Mouse (Mus musculus) embryonic facial prominence, embryonic 15.5 days (tissue): ENCODE results near the gene Cacna1h. TPM values are rescaled to one million over a fixed set of nuclear protein-coding genes. Genes with fewer than 3 reads are reported as not detected.
A peak's percentile ranks its signal among the peaks of the same experiment; 100 is the strongest.

ENCODE experiments used
- ATAC-seq: fragments of 200-750 bp; cut with Nextera tagmentation; 2 replicates; pipeline ENCODE4 v1.8.0; 2017; ENCODE audit warnings: low read depth, moderate TSS enrichment; ENCODE audit not compliant: insufficient number of reproducible peaks, low FRiP score, low TSS enrichment
- H3K27ac ChIP-seq: fragments of 300-500 bp; sonication (generic); replicated peaks from 2 replicates; pipeline ENCODE4 v1.5.1; 2015; ENCODE audit warnings: mild to moderate bottlenecking, inconsistent platforms
- H3K27me3 ChIP-seq: fragments of 300-500 bp; sonication (generic); 2 replicates; pipeline ENCODE4 v1.6.1; 2015; ENCODE audit warnings: inconsistent platforms
- H3K36me3 ChIP-seq: fragments of 300-500 bp; sonication (generic); 2 replicates; pipeline ENCODE4 v1.6.1; 2015; ENCODE audit warnings: mild to moderate bottlenecking, inconsistent platforms
- H3K4me1 ChIP-seq: fragments of 300-500 bp; sonication (generic); 2 replicates; pipeline ENCODE4 v1.6.1; 2015; ENCODE audit warnings: inconsistent platforms
- H3K4me2 ChIP-seq: fragments of 300-500 bp; sonication (generic); replicated peaks from 2 replicates; pipeline ENCODE4 v1.6.1; 2015; ENCODE audit warnings: mild to moderate bottlenecking, inconsistent platforms
- H3K4me3 ChIP-seq: fragments of 300-500 bp; sonication (generic); replicated peaks from 2 replicates; pipeline ENCODE4 v1.5.1; 2015; ENCODE audit warnings: mild to moderate bottlenecking, inconsistent platforms
- H3K9ac ChIP-seq: fragments of 300-500 bp; sonication (generic); 2 replicates; pipeline ENCODE4 v1.6.1; 2015; ENCODE audit warnings: inconsistent platforms
- H3K9me3 ChIP-seq: fragments of 300-500 bp; sonication (generic); replicated peaks from 2 replicates; pipeline ENCODE4 v1.6.1; 2016; ENCODE audit warnings: inconsistent platforms
- WGBS: fragments of 180-500 bp; shearing (Covaris S2); methylation state at CpG from one replicate; pipeline ENCODE4 v1.1.7; 2015; 5-methylcytosine and 5-hydroxymethylcytosine counted together
- polyA plus RNA-seq: library from polyadenylated mRNA; unstranded; fragments of >200 nt; fragmentation: Nextera tagmentation; extraction: Ambion mirVana; gene quantifications from 2 replicates; pipeline ENCODE4 v1.2.1, GENCODE M21; 2015

Gene Cacna1h
- polyA plus RNA-seq, 1 experiment from 2014 or later: 5.7 TPM

GRCm38 (mm10) chr17:25445074-25445473 lies 11.5 kb upstream of the Cacna1h start:
- Histone ChIP-seq H3K27ac (no peak overlapping the region), H3K4me2 (no peak overlapping the region), H3K36me3 (no peaks in the 10 kb centered on the region), H3K4me1 (no peaks in the 10 kb centered on the region), H3K27me3 (no peaks in the 10 kb centered on the region), H3K9me3 (no peaks in the 10 kb centered on the region), H3K4me3 (no peak overlapping the region), H3K9ac (no peak overlapping the region)
- 54% methylated on average over 4 of the region's 4 CpGs for WGBS
- no peak for ATAC-seq

- no peak for ATAC-seq
- no peak overlapping the region for H3K27ac ChIP-seq
- H3K36me3 ChIP-seq: no peaks in the 10 kb centered on the region
- WGBS: 45% methylated on average over 3 of the region's 3 CpGs
- no peaks in the 10 kb centered on the region for H3K4me1 ChIP-seq
- no peak overlapping the region for H3K9ac ChIP-seq
- H3K4me2 ChIP-seq: no peak overlapping the region
- H3K27me3 ChIP-seq: no peaks in the 10 kb centered on the region
- H3K4me3 ChIP-seq: no peak overlapping the region
- no peaks in the 10 kb centered on the region for H3K9me3 ChIP-seq
Measured at GRCm38 (mm10) chr17:25442889-25443288, 9.3 kb upstream of the Cacna1h start.

GRCm38 (mm10) chr17:25441417-25441816 lies 7.8 kb upstream of the Cacna1h start:
- H3K4me1 ChIP-seq: no peaks in the 10 kb centered on the region
- no peak for ATAC-seq
- WGBS: 79% methylated on average over 6 of the region's 6 CpGs

GRCm38 (mm10) chr17:25433223-25433616 lies 363 bp downstream of the Cacna1h start:
- Histone ChIP-seq H3K9ac (peak overlapping the region; percentile 68), H3K36me3 (no peaks in the 10 kb centered on the region), H3K27me3 (0 out of 2 replicates have a peak, but pooled peaks cover 4% of the 10 kb centered on the region), H3K9me3 (no peaks in the 10 kb centered on the region), H3K4me2 (peak overlapping the region; percentile 90), H3K4me1 (peaks cover 64% of the 10 kb centered on the region), H3K4me3 (peak overlapping the region; percentile 78), H3K27ac (peak overlapping the region; percentile 82)
- 0% methylated on average over 40 of the region's 40 CpGs for WGBS
- peak; percentile 22 for ATAC-seq

More at GRCm38 (mm10) chr17:25441417-25441816, 7.8 kb upstream of the Cacna1h start:
- Histone ChIP-seq H3K9me3 (no peaks in the 10 kb centered on the region), H3K9ac (no peak overlapping the region), H3K4me2 (no peak overlapping the region), H3K4me3 (no peak overlapping the region), H3K36me3 (no peaks in the 10 kb centered on the region), H3K27me3 (no peaks in the 10 kb centered on the region), H3K27ac (no peak overlapping the region)

- peak overlapping the region; percentile 78 for H3K4me3 ChIP-seq
- H3K36me3 ChIP-seq: no peaks in the 10 kb centered on the region
- no peak overlapping the region for H3K27ac ChIP-seq
- no peak for ATAC-seq
- 0 out of 2 replicates have a peak, but pooled peaks cover 4% of the 10 kb centered on the region for H3K27me3 ChIP-seq
- peaks cover 68% of the 10 kb centered on the region for H3K4me1 ChIP-seq
- H3K9ac ChIP-seq: peak overlapping the region; percentile 68
- no peaks in the 10 kb centered on the region for H3K9me3 ChIP-seq
- H3K4me2 ChIP-seq: peak overlapping the region; percentile 90
- WGBS: 2% methylated on average over 53 of the region's 53 CpGs
Measured at GRCm38 (mm10) chr17:25432433-25433181, 976 bp downstream of the Cacna1h start.

- Histone ChIP-seq H3K4me2 (no peak overlapping the region), H3K4me1 (peaks cover 78% of the 10 kb centered on the region), H3K9ac (no peak overlapping the region), H3K9me3 (no peaks in the 10 kb centered on the region), H3K36me3 (no peaks in the 10 kb centered on the region), H3K27ac (peak overlapping the region; percentile 58; the same call in 1 of the 2 replicates), H3K4me3 (no peak overlapping the region), H3K27me3 (0 out of 2 replicates have a peak, but pooled peaks cover 4% of the 10 kb centered on the region)
- ATAC-seq: no peak
- WGBS: 21% methylated on average over 8 of the region's 8 CpGs
Measured at GRCm38 (mm10) chr17:25430534-25430933, 3.0 kb downstream of the Cacna1h start.

GRCm38 (mm10) chr17:25429886-25430285 lies 3.7 kb downstream of the Cacna1h start:
- ATAC-seq: no peak
- peak overlapping the region; percentile 58 for H3K27ac ChIP-seq
- H3K36me3 ChIP-seq: no peaks in the 10 kb centered on the region
- peaks cover 73% of the 10 kb centered on the region for H3K4me1 ChIP-seq
- no peak overlapping the region for H3K9ac ChIP-seq
- WGBS: 45% methylated on average over 6 of the region's 6 CpGs
- H3K4me2 ChIP-seq: 0 out of 2 replicates have a peak overlapping the region, but pooled peaks have one; percentile 0
- 0 out of 2 replicates have a peak, but pooled peaks cover 4% of the 10 kb centered on the region for H3K27me3 ChIP-seq
- H3K4me3 ChIP-seq: no peak overlapping the region
- H3K9me3 ChIP-seq: no peaks in the 10 kb centered on the region

- H3K27me3 ChIP-seq: 0 out of 2 replicates have a peak, but pooled peaks cover 4% of the 10 kb centered on the region
- H3K4me1 ChIP-seq: peaks cover 67% of the 10 kb centered on the region
- no peak overlapping the region for H3K4me3 ChIP-seq
- WGBS: 44% methylated on average over 5 of the region's 5 CpGs
- no peak overlapping the region for H3K9ac ChIP-seq
- no peak for ATAC-seq
- H3K36me3 ChIP-seq: no peaks in the 10 kb centered on the region
- no peaks in the 10 kb centered on the region for H3K9me3 ChIP-seq
- no peak overlapping the region for H3K27ac ChIP-seq
- H3K4me2 ChIP-seq: 0 out of 2 replicates have a peak overlapping the region, but pooled peaks have one; percentile 0
Measured at GRCm38 (mm10) chr17:25429240-25429639, 4.3 kb downstream of the Cacna1h start.

GRCm38 (mm10) chr17:25427441-25427840 lies 6.1 kb downstream of the Cacna1h start:
- no peak overlapping the region for H3K9ac ChIP-seq

GRCm38 (mm10) chr17:25425996-25426395 lies 7.6 kb downstream of the Cacna1h start:
- Histone ChIP-seq H3K27ac (no peak overlapping the region), H3K9ac (no peak overlapping the region), H3K4me1 (peaks cover 37% of the 10 kb centered on the region), H3K9me3 (no peaks in the 10 kb centered on the region), H3K4me3 (no peak overlapping the region), H3K36me3 (no peaks in the 10 kb centered on the region), H3K27me3 (no peaks in the 10 kb centered on the region), H3K4me2 (no peak overlapping the region)
- 69% methylated on average over 2 of the region's 2 CpGs for WGBS
- no peak for ATAC-seq

More at GRCm38 (mm10) chr17:25427441-25427840, 6.1 kb downstream of the Cacna1h start:
- H3K27me3 ChIP-seq: 0 out of 2 replicates have a peak, but pooled peaks cover 4% of the 10 kb centered on the region
- 0 out of 2 replicates have a peak overlapping the region, but pooled peaks have one; percentile 8 for H3K4me2 ChIP-seq
- H3K9me3 ChIP-seq: no peaks in the 10 kb centered on the region
- no peaks in the 10 kb centered on the region for H3K36me3 ChIP-seq
- WGBS: 32% methylated on average over 10 of the region's 10 CpGs
- H3K4me1 ChIP-seq: peaks cover 52% of the 10 kb centered on the region
- ATAC-seq: peak; percentile 21; the same call in 1 of the 2 replicates
- no peak overlapping the region for H3K27ac ChIP-seq
- no peak overlapping the region for H3K4me3 ChIP-seq

- Histone ChIP-seq H3K4me1 (peaks cover 23% of the 10 kb centered on the region), H3K4me3 (no peak overlapping the region), H3K27me3 (no peaks in the 10 kb centered on the region), H3K9ac (no peak overlapping the region), H3K36me3 (no peaks in the 10 kb centered on the region), H3K9me3 (no peaks in the 10 kb centered on the region), H3K4me2 (no peak overlapping the region), H3K27ac (no peak overlapping the region)
- 48% methylated on average over 8 of the region's 8 CpGs for WGBS
- ATAC-seq: no peak
Measured at GRCm38 (mm10) chr17:25424526-25425080, 9.0 kb downstream of the Cacna1h start.
